Mouse (Mus musculus): Measurements from ENCODE around the gene Rps15. TPM values are rescaled to one million over a fixed set of nuclear protein-coding genes. Genes with fewer than 3 reads are reported as not detected.

Rps15 gene
- polyA plus RNA-seq, 1 experiment from 2014 or later, result 536 TPM

GRCm38 (mm10) chr10:80295618-80296425 is 3.6 kb downstream of the Rps15 start, which contains the start of gene Apc2:
Gene Apc2, plus strand, starts transcription at chr10:80295977.
- Histone ChIP-seq H3K9me3 (replicated peaks; ENCODE audit: control insufficient read depth, low read length) (no peaks in the 10 kb centered on the region), H3K9ac (ENCODE audit: low read length) (peak within 1 kb of the TSS; percentile 74), H3K4me3 (ENCODE audit: low read length) (peak within 1 kb of the TSS; percentile 60), H3K4me1 (ENCODE audit: control insufficient read depth, insufficient read depth, low read length) (peaks cover 18% of the 10 kb centered on the region), H3K27ac (ENCODE audit: low read length) (no peak within 1 kb of the TSS), H3K4me2 (ENCODE audit: low read depth, low read length) (peak within 1 kb of the TSS; percentile 81), H3K27me3 (ENCODE audit: control insufficient read depth, insufficient read depth, low read length) (peaks cover 37% of the 10 kb centered on the region), H3K36me3 (ENCODE audit: control insufficient read depth, insufficient read depth) (peaks cover 11% of the 10 kb centered on the region)
- 2% methylated on average over 26 of the region's 26 CpGs for WGBS
- ATAC-seq (replicated peaks; ENCODE audit: extremely low read depth, insufficient read depth, low FRiP score), result peak; percentile 39; the same call in 1 of the 2 replicates

GRCm38 (mm10) chr10:80296824-80297223 is 4.6 kb downstream of the Rps15 start:
- Histone ChIP-seq H3K9ac (ENCODE audit: low read length) (no peak overlapping the region), H3K27ac (ENCODE audit: low read length) (no peak overlapping the region), H3K4me1 (ENCODE audit: control insufficient read depth, insufficient read depth, low read length) (peaks cover 17% of the 10 kb centered on the region), H3K9me3 (replicated peaks; ENCODE audit: control insufficient read depth, low read length) (no peaks in the 10 kb centered on the region), H3K4me2 (ENCODE audit: low read depth, low read length) (no peak overlapping the region), H3K4me3 (ENCODE audit: low read length) (no peak overlapping the region), H3K36me3 (ENCODE audit: control insufficient read depth, insufficient read depth) (peaks cover 11% of the 10 kb centered on the region), H3K27me3 (ENCODE audit: control insufficient read depth, insufficient read depth, low read length) (peaks cover 47% of the 10 kb centered on the region)
- no peak for ATAC-seq (replicated peaks; ENCODE audit: extremely low read depth, insufficient read depth, low FRiP score)
- 76% methylated on average over 5 of the region's 5 CpGs for WGBS

- no peak overlapping the region for H3K4me3 ChIP-seq (ENCODE audit: low read length)
- WGBS, result 55% methylated on average over 8 of the region's 8 CpGs
- ATAC-seq (replicated peaks; ENCODE audit: extremely low read depth, insufficient read depth, low FRiP score), result no peak
- no peaks in the 10 kb centered on the region for H3K9me3 ChIP-seq (replicated peaks; ENCODE audit: control insufficient read depth, low read length)
- no peak overlapping the region for H3K9ac ChIP-seq (ENCODE audit: low read length)
- peaks cover 11% of the 10 kb centered on the region for H3K36me3 ChIP-seq (ENCODE audit: control insufficient read depth, insufficient read depth)
- H3K4me2 ChIP-seq (ENCODE audit: low read depth, low read length), result no peak overlapping the region
- peaks cover 19% of the 10 kb centered on the region for H3K4me1 ChIP-seq (ENCODE audit: control insufficient read depth, insufficient read depth, low read length)
- H3K27me3 ChIP-seq (ENCODE audit: control insufficient read depth, insufficient read depth, low read length), result peaks cover 50% of the 10 kb centered on the region
- no peak overlapping the region for H3K27ac ChIP-seq (ENCODE audit: low read length)
These were observed 5.4 kb downstream of the Rps15 start for GRCm38 (mm10) chr10:80297526-80298133.

- Histone ChIP-seq H3K36me3 (ENCODE audit: control insufficient read depth, insufficient read depth) (peaks cover 8% of the 10 kb centered on the region), H3K4me3 (ENCODE audit: low read length) (0 out of 2 replicates have a peak overlapping the region, but pooled peaks have one; percentile 22), H3K4me2 (ENCODE audit: low read depth, low read length) (no peak overlapping the region), H3K9ac (ENCODE audit: low read length) (no peak overlapping the region), H3K9me3 (replicated peaks; ENCODE audit: control insufficient read depth, low read length) (no peaks in the 10 kb centered on the region), H3K27ac (ENCODE audit: low read length) (no peak overlapping the region), H3K27me3 (ENCODE audit: control insufficient read depth, insufficient read depth, low read length) (peaks cover 55% of the 10 kb centered on the region), H3K4me1 (ENCODE audit: control insufficient read depth, insufficient read depth, low read length) (peaks cover 13% of the 10 kb centered on the region; the same call in 1 of the 2 replicates)
- 5% methylated on average over 26 of the region's 26 CpGs for WGBS
- no peak for ATAC-seq (replicated peaks; ENCODE audit: extremely low read depth, insufficient read depth, low FRiP score)
These were observed 6.5 kb downstream of the Rps15 start for GRCm38 (mm10) chr10:80298571-80299281.

GRCm38 (mm10) chr10:80299301-80299700 is 7.0 kb downstream of the Rps15 start:
- Histone ChIP-seq H3K9me3 (replicated peaks; ENCODE audit: control insufficient read depth, low read length) (no peaks in the 10 kb centered on the region), H3K27me3 (ENCODE audit: control insufficient read depth, insufficient read depth, low read length) (peaks cover 61% of the 10 kb centered on the region), H3K4me1 (ENCODE audit: control insufficient read depth, insufficient read depth, low read length) (peaks cover 10% of the 10 kb centered on the region; the same call in 1 of the 2 replicates), H3K4me2 (ENCODE audit: low read depth, low read length) (no peak overlapping the region), H3K4me3 (ENCODE audit: low read length) (0 out of 2 replicates have a peak overlapping the region, but pooled peaks have one; percentile 22), H3K27ac (ENCODE audit: low read length) (no peak overlapping the region), H3K9ac (ENCODE audit: low read length) (no peak overlapping the region), H3K36me3 (ENCODE audit: control insufficient read depth, insufficient read depth) (peaks cover 3% of the 10 kb centered on the region)
- WGBS, result 12% methylated on average over 15 of the region's 15 CpGs
- ATAC-seq (replicated peaks; ENCODE audit: extremely low read depth, insufficient read depth, low FRiP score), result no peak

GRCm38 (mm10) chr10:80299824-80300223 is 7.6 kb downstream of the Rps15 start:
- H3K4me3 ChIP-seq (ENCODE audit: low read length), result no peak overlapping the region
- no peaks in the 10 kb centered on the region for H3K9me3 ChIP-seq (replicated peaks; ENCODE audit: control insufficient read depth, low read length)
- H3K27ac ChIP-seq (ENCODE audit: low read length), result no peak overlapping the region
- no peak for ATAC-seq (replicated peaks; ENCODE audit: extremely low read depth, insufficient read depth, low FRiP score)
- no peak overlapping the region for H3K9ac ChIP-seq (ENCODE audit: low read length)
- H3K36me3 ChIP-seq (ENCODE audit: control insufficient read depth, insufficient read depth), result no peaks in the 10 kb centered on the region
- peaks cover 66% of the 10 kb centered on the region for H3K27me3 ChIP-seq (ENCODE audit: control insufficient read depth, insufficient read depth, low read length)
- H3K4me2 ChIP-seq (ENCODE audit: low read depth, low read length), result no peak overlapping the region
- peaks cover 10% of the 10 kb centered on the region; the same call in 1 of the 2 replicates for H3K4me1 ChIP-seq (ENCODE audit: control insufficient read depth, insufficient read depth, low read length)
- WGBS, result 53% methylated on average over 10 of the region's 10 CpGs

GRCm38 (mm10) chr10:80300672-80301181 is 8.5 kb downstream of the Rps15 start:
- Histone ChIP-seq H3K9ac (ENCODE audit: low read length) (no peak overlapping the region), H3K4me1 (ENCODE audit: control insufficient read depth, insufficient read depth, low read length) (peaks cover 6% of the 10 kb centered on the region; the same call in 1 of the 2 replicates), H3K4me3 (ENCODE audit: low read length) (no peak overlapping the region), H3K9me3 (replicated peaks; ENCODE audit: control insufficient read depth, low read length) (no peaks in the 10 kb centered on the region), H3K36me3 (ENCODE audit: control insufficient read depth, insufficient read depth) (no peaks in the 10 kb centered on the region), H3K27me3 (ENCODE audit: control insufficient read depth, insufficient read depth, low read length) (peaks cover 74% of the 10 kb centered on the region), H3K27ac (ENCODE audit: low read length) (no peak overlapping the region), H3K4me2 (ENCODE audit: low read depth, low read length) (no peak overlapping the region)
- ATAC-seq (replicated peaks; ENCODE audit: extremely low read depth, insufficient read depth, low FRiP score), result no peak
- 37% methylated on average over 11 of the region's 11 CpGs for WGBS

- no peaks in the 10 kb centered on the region for H3K36me3 ChIP-seq (ENCODE audit: control insufficient read depth, insufficient read depth)
- H3K27ac ChIP-seq (ENCODE audit: low read length), result no peak overlapping the region
- H3K4me3 ChIP-seq (ENCODE audit: low read length), result no peak overlapping the region
- peaks cover 3% of the 10 kb centered on the region; the same call in 1 of the 2 replicates for H3K4me1 ChIP-seq (ENCODE audit: control insufficient read depth, insufficient read depth, low read length)
- no peak overlapping the region for H3K4me2 ChIP-seq (ENCODE audit: low read depth, low read length)
- H3K9ac ChIP-seq (ENCODE audit: low read length), result no peak overlapping the region
- ATAC-seq (replicated peaks; ENCODE audit: extremely low read depth, insufficient read depth, low FRiP score), result no peak
- peaks cover 80% of the 10 kb centered on the region for H3K27me3 ChIP-seq (ENCODE audit: control insufficient read depth, insufficient read depth, low read length)
- H3K9me3 ChIP-seq (replicated peaks; ENCODE audit: control insufficient read depth, low read length), result no peaks in the 10 kb centered on the region
- 71% methylated on average over 10 of the region's 10 CpGs for WGBS
These were observed 9.2 kb downstream of the Rps15 start for GRCm38 (mm10) chr10:80301256-80302081.

Measured in heart, embryonic 16.5 days (tissue).